Mouse (Mus musculus): ENCODE measurements around the gene Ndufb6. TPM values are rescaled to one million over a fixed set of nuclear protein-coding genes. Genes with fewer than 3 reads are reported as not detected.

The Ndufb6 gene
- total RNA-seq, 1 experiment, result 270 TPM

- Histone ChIP-seq H3K27ac (ENCODE audit: insufficient read depth, low read depth, low read length, poor library complexity, severe bottlenecking) (no peak overlapping the region; the same call in 1 of the 2 replicates), H3K4me1 (ENCODE audit: control insufficient read depth in 2 of 2, insufficient read depth in 2 of 2, low read length in 2 of 2, poor library complexity in 1 of 2) (peaks cover 5 to 19% of the 10 kb centered on the region in 2 experiments), H3K9me3 (ENCODE audit: control insufficient read depth, insufficient read depth, low read depth, low read length) (no peaks in the 10 kb centered on the region), H3K9ac (ENCODE audit: insufficient read depth, low read depth, low read length, poor library complexity, severe bottlenecking) (no peak overlapping the region; the same call in 1 of the 2 replicates), H3K36me3 (ENCODE audit: control insufficient read depth, insufficient read depth, low read length, poor library complexity, severe bottlenecking) (peaks cover 2% of the 10 kb centered on the region), H3K4me3 (ENCODE audit: insufficient read depth in 1 of 2, low read depth in 1 of 2, low read length in 2 of 2, poor library complexity in 1 of 2, severe bottlenecking in 1 of 2) (peak overlapping the region in 1 of 2 experiments; percentile 19; a peak in 1 of 4 replicates)
- DNase-seq (ENCODE audit: low read depth, low spot score), result no peak
- in situ Hi-C loops (cut with MboI; ENCODE audit: low sequenced_read_pairs in 2 of 2, unreplicated experiment in 2 of 2), result no loop called here
- TF ChIP-seq ZC3H11A (IDR thresholded peaks at IDR 0.05; ENCODE audit: borderline replicate concordance, low read depth, low read length), result no peak
- TF ChIP-seq HCFC1 (IDR thresholded peaks at IDR 0.05; ENCODE audit: borderline replicate concordance, insufficient read depth, low read length), result no peak
- no peak for TF ChIP-seq CHD2 (IDR thresholded peaks at IDR 0.05; ENCODE audit: low read depth, low read length)
- no peak for TF ChIP-seq ZNF384 (IDR thresholded peaks at IDR 0.05; ENCODE audit: low read depth, low read length)
- TF ChIP-seq MAFK (IDR thresholded peaks at IDR 0.05; ENCODE audit: insufficient read depth, low read depth, low read length), result no peak
These were observed 57.2 kb downstream of the Ndufb6 start for GRCm38 (mm10) chr4:40221876-40222585.

- no peak overlapping the region for H3K9ac ChIP-seq (ENCODE audit: insufficient read depth, low read depth, low read length, poor library complexity, severe bottlenecking)
- peaks cover 4% of the 10 kb centered on the region for H3K36me3 ChIP-seq (ENCODE audit: control insufficient read depth, insufficient read depth, low read length, poor library complexity, severe bottlenecking)
- in situ Hi-C loops (cut with MboI; ENCODE audit: low sequenced_read_pairs in 2 of 2, unreplicated experiment in 2 of 2), result no loop called here
- no peak overlapping the region; the same call in 1 of the 2 replicates for H3K27ac ChIP-seq (ENCODE audit: insufficient read depth, low read depth, low read length, poor library complexity, severe bottlenecking)
- DNase-seq (ENCODE audit: low read depth, low spot score), result peak; percentile 61
- H3K4me1 ChIP-seq (ENCODE audit: control insufficient read depth in 2 of 2, insufficient read depth in 2 of 2, low read length in 2 of 2, poor library complexity in 1 of 2), result peaks cover 3 to 19% of the 10 kb centered on the region in 2 experiments; a peak in 2 of 4 replicates
- H3K9me3 ChIP-seq (ENCODE audit: control insufficient read depth, insufficient read depth, low read depth, low read length), result no peaks in the 10 kb centered on the region
- H3K4me3 ChIP-seq (ENCODE audit: insufficient read depth in 1 of 2, low read depth in 1 of 2, low read length in 2 of 2, poor library complexity in 1 of 2, severe bottlenecking in 1 of 2), result peak overlapping the region in 1 of 2 experiments; percentile 19; a peak in 2 of 4 replicates
- TF ChIP-seq HCFC1 (IDR thresholded peaks at IDR 0.05; ENCODE audit: borderline replicate concordance, insufficient read depth, low read length) (no peak), CHD2 (IDR thresholded peaks at IDR 0.05; ENCODE audit: low read depth, low read length) (no peak), ZNF384 (IDR thresholded peaks at IDR 0.05; ENCODE audit: low read depth, low read length) (no peak), MAFK (IDR thresholded peaks at IDR 0.05; ENCODE audit: insufficient read depth, low read depth, low read length) (no peak), ZC3H11A (IDR thresholded peaks at IDR 0.05; ENCODE audit: borderline replicate concordance, low read depth, low read length) (no peak)
These were observed 58.0 kb downstream of the Ndufb6 start for GRCm38 (mm10) chr4:40221004-40221760.

Other genes with a start within 250 kb of the Ndufb6 start
- 23.9 and 29.0 TPM in 2 replicates for gene Aco1, start 136.3 kb downstream of the Ndufb6 start, total RNA-seq (2012; rRNA removed)
- 14.5 and 19.0 TPM in 2 replicates for gene Ddx58, start 39.6 kb downstream of the Ndufb6 start, total RNA-seq (2012; rRNA removed)
- gene Smim27, start 9.8 kb downstream of the Ndufb6 start, total RNA-seq (2012; rRNA removed), result 2.1 and 3.9 TPM in 2 replicates
- 39.5 and 69.3 TPM in 2 replicates for gene Topors, start 9.6 kb downstream of the Ndufb6 start, total RNA-seq (2012; rRNA removed)
- 0.16 and 0.27 TPM in 2 replicates for gene Tmem215, start 192.8 kb upstream of the Ndufb6 start, total RNA-seq (2012; rRNA removed)

Data from ES-E14 (cell line).